Mouse (Mus musculus) left cerebral cortex, adult 2 months (tissue): ENCODE results near the gene Slc52a3. TPM values are rescaled to one million over a fixed set of nuclear protein-coding genes. Genes with fewer than 3 reads are reported as not detected.
A peak's percentile ranks its signal among the peaks of the same experiment; 100 is the strongest.

Experiments
- DNase-seq, 2 experiments: peaks; one replicate each; pipeline ENCODE4 v3.0.0; 2021 to 2022; ENCODE audit warnings: low spot score in 2 of 2, mixed read lengths in 1 of 2; ENCODE audit errors: extremely low spot score in 1 of 2
- H3K27ac ChIP-seq: fragments of 200-600 bp; 2 replicates; pipeline ENCODE4 v1.8.1; 2022
- H3K4me3 ChIP-seq: fragments of 200-600 bp; 2 replicates; pipeline ENCODE4 v1.8.1; 2022
- CTCF ChIP-seq: fragments of 200-600 bp; IDR thresholded peaks from 2 replicates; pipeline ENCODE4 v1.8.1; 2022; ENCODE audit warnings: antibody characterized with exemption, mild to moderate bottlenecking, moderate library complexity
- intact Hi-C: fragments of 180-260 bp; cut with DNase I; formaldehyde crosslinking; loops from one replicate; pipeline ENCODE4 v1.15.1; 2025
- total RNA-seq, 2 experiments: library from RNA; stranded (reverse); gene quantifications; 2 replicates each; pipeline ENCODE4 v1.2.3; 2021

The Slc52a3 gene
- total RNA-seq, 2 experiments from 2014 or later = 2.6 to 2.9 TPM

- intact Hi-C loops = loop anchor here (5.0 kb wide), 1 partner anchor 262 kb away; no protein-coding TSS in a partner anchor
- TF ChIP-seq CTCF = no peak
Observed at GRCm38 (mm10) chr2:152009061-152009779, 12.9 kb downstream of the Slc52a3 start.

GRCm38 (mm10) chr2:152010251-152010650 is 13.9 kb downstream of the Slc52a3 start:
- no peak for DNase-seq
- intact Hi-C loops = no loop called here
- no peak for TF ChIP-seq CTCF
- Histone ChIP-seq H3K4me3 (no peak overlapping the region), H3K27ac (no peak overlapping the region)

More at GRCm38 (mm10) chr2:152009061-152009779, 12.9 kb downstream of the Slc52a3 start:
- Histone ChIP-seq H3K27ac (no peak overlapping the region), H3K4me3 (no peak overlapping the region)
- DNase-seq = no peak

- Histone ChIP-seq H3K4me3 (no peak overlapping the region), H3K27ac (no peak overlapping the region)
- TF ChIP-seq CTCF = no peak
- intact Hi-C loops = no loop called here
- no peak for DNase-seq
Observed at GRCm38 (mm10) chr2:152010661-152011060, 14.3 kb downstream of the Slc52a3 start.

GRCm38 (mm10) chr2:152011724-152012123 is 15.4 kb downstream of the Slc52a3 start:
- Histone ChIP-seq H3K27ac (peak overlapping the region; percentile 40), H3K4me3 (no peak overlapping the region)
- intact Hi-C loops = no loop called here
- peak; percentile 18 for TF ChIP-seq CTCF
- no peak for DNase-seq

- intact Hi-C loops = no loop called here
- no peak for DNase-seq
- H3K4me3 ChIP-seq = no peak overlapping the region
- TF ChIP-seq CTCF = no peak
- H3K27ac ChIP-seq = peak overlapping the region; percentile 40
Observed at GRCm38 (mm10) chr2:152012222-152012621, 15.9 kb downstream of the Slc52a3 start.

GRCm38 (mm10) chr2:152012701-152013100 is 16.4 kb downstream of the Slc52a3 start:
- H3K27ac ChIP-seq = peak overlapping the region; percentile 24; the same call in 1 of the 2 replicates
- intact Hi-C loops = no loop called here
- no peak for TF ChIP-seq CTCF
- no peak for DNase-seq
- H3K4me3 ChIP-seq = no peak overlapping the region

- H3K27ac ChIP-seq = no peak overlapping the region
- no peak for TF ChIP-seq CTCF
- intact Hi-C loops = no loop called here
- no peak for DNase-seq
- no peak overlapping the region for H3K4me3 ChIP-seq
Observed at GRCm38 (mm10) chr2:152015997-152016396, 19.7 kb downstream of the Slc52a3 start.

GRCm38 (mm10) chr2:152016666-152017065 is 20.4 kb downstream of the Slc52a3 start:
- intact Hi-C loops = no loop called here
- TF ChIP-seq CTCF = no peak
- no peak for DNase-seq
- Histone ChIP-seq H3K27ac (no peak overlapping the region), H3K4me3 (no peak overlapping the region)

GRCm38 (mm10) chr2:152020255-152020654 is 23.9 kb downstream of the Slc52a3 start:
- Histone ChIP-seq H3K27ac (no peak overlapping the region), H3K4me3 (no peak overlapping the region)
- intact Hi-C loops = no loop called here
- TF ChIP-seq CTCF = peak; percentile 74
- peak in 1 of 2 experiments; percentile 53 for DNase-seq

- H3K4me3 ChIP-seq = no peak overlapping the region
- intact Hi-C loops = no loop called here
- TF ChIP-seq CTCF = peak; percentile 10
Observed at GRCm38 (mm10) chr2:152022022-152022421, 25.7 kb downstream of the Slc52a3 start.

GRCm38 (mm10) chr2:152024883-152025422 is 28.6 kb downstream of the Slc52a3 start:
- no peak for TF ChIP-seq CTCF
- intact Hi-C loops = loop anchor here (5.0 kb wide), 1 partner anchor 82 kb away; the partner anchor contains the start of gene Srxn1
- H3K27ac ChIP-seq = no peak overlapping the region
- no peak overlapping the region for H3K4me3 ChIP-seq
- no peak for DNase-seq

More at GRCm38 (mm10) chr2:152022022-152022421, 25.7 kb downstream of the Slc52a3 start:
- no peak overlapping the region for H3K27ac ChIP-seq
- no peak for DNase-seq

GRCm38 (mm10) chr2:152029252-152030082 is 33.2 kb downstream of the Slc52a3 start:
- TF ChIP-seq CTCF = peak; percentile 80
- no peak overlapping the region for H3K27ac ChIP-seq
- peak overlapping the region; percentile 62 for H3K4me3 ChIP-seq
- DNase-seq = peak; percentile 80 to 89
- intact Hi-C loops = loop anchor here (1.0 to 5.0 kb wide), 4 partner anchors 51 to 339 kb away; partner anchors contain the start of genes Scrt2 and Srxn1
